In the genomic region with DNA sequence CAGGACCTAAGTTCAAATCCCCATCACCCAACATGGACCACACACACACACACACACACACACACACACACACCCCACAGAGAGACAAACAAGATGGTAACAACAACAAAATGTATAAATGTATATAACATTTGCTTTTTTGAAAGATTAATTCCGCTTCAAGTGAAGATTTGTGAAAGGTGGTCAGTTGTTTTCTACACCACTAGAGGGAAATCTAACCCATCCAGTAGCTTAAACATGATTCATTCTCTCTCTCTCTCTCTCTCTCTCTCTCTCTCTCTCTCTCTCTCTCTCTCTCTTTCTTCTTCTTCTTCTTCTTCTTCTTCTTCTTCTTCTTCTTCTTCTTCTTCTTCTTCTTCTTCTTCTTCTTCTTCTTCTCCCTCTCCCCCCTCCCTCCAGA, we compare ENCODE assay signal across 9 mouse cellular contexts. TPM values are rescaled to one million over a fixed set of nuclear protein-coding genes. Genes with fewer than 3 reads are reported as not detected.
DNase-seq lines count a peak whose midpoint lies in the region; ATAC-seq and TF ChIP-seq lines count a peak whose summit lies in the region.
"Not testable (repeated sequence)": the region's sequence is repeated elsewhere in the genome, so short reads cannot be mapped to it uniquely, and the experiment has no call there.
"Had no signal": no experiment of that assay in that cellular context is flagged by ENCODE, and none has a peak within 500 bp of the region (broad histone marks: within the 10 kb centered on the region; RNA-seq: fewer than 3 reads in every experiment).

No protein-coding gene starts in this region.

- TF ChIP-seq EP300 in lung, postnatal 0 days (IDR thresholded peaks at IDR 0.05) = not testable (repeated sequence)

- 70% methylated on average over 1 of the region's 1 CpGs for WGBS in forebrain, postnatal 0 days
- WGBS in hindbrain, postnatal 0 days = 61% methylated on average over 1 of the region's 1 CpGs
- 60% methylated on average over 1 of the region's 1 CpGs for WGBS in lung, postnatal 0 days

- not testable (repeated sequence) for H3K4me1 ChIP-seq in forebrain, postnatal 0 days (ENCODE audit: insufficient read depth); hindbrain, postnatal 0 days (ENCODE audit: insufficient read depth, low read length)
- H3K4me1 ChIP-seq in lung, postnatal 0 days (ENCODE audit: insufficient read depth, low read depth, low read length) = peaks cover 10% of the 10 kb centered on the region; the same call in 1 of the 2 replicates

- DNase-seq in NIH3T3 (ENCODE audit: low read depth) = peak; percentile 60
- not testable (repeated sequence) for DNase-seq in forebrain, postnatal 0 days; layer of hippocampus, adult 2 months (ENCODE audit: low spot score in 2 of 2)
- peak; percentile 37 for DNase-seq in hindbrain, postnatal 0 days (ENCODE audit: low spot score)
- DNase-seq in lung, postnatal 0 days (ENCODE audit: low spot score) = peak; percentile 29
- DNase-seq in retina, embryonic 14.5 days (ENCODE audit: low spot score) = peak; percentile 38

- H3K27me3 ChIP-seq in forebrain, postnatal 0 days (ENCODE audit: insufficient read depth, low read length); hindbrain, postnatal 0 days (ENCODE audit: insufficient read depth, low read length); lung, postnatal 0 days (replicated peaks; ENCODE audit: insufficient read depth, low read length): not testable (repeated sequence)

- not testable (repeated sequence) for H3K9ac ChIP-seq in forebrain, postnatal 0 days; hindbrain, postnatal 0 days (replicated peaks; ENCODE audit: low read length); lung, postnatal 0 days (replicated peaks; ENCODE audit: low read depth)

- H3K36me3 ChIP-seq in forebrain, postnatal 0 days (ENCODE audit: insufficient read depth); hindbrain, postnatal 0 days (ENCODE audit: insufficient read depth, low read length); lung, postnatal 0 days (ENCODE audit: insufficient read depth, low read length): not testable (repeated sequence)

- not testable (repeated sequence) for H3K4me2 ChIP-seq in forebrain, postnatal 0 days (ENCODE audit: low read depth); hindbrain, postnatal 0 days (ENCODE audit: low read depth, low read length); lung, postnatal 0 days (replicated peaks; ENCODE audit: low read depth, low read length)

- not testable (repeated sequence) for H3K9me3 ChIP-seq in forebrain, postnatal 0 days (ENCODE audit: low read length); hindbrain, postnatal 0 days (ENCODE audit: low read length); lung, postnatal 0 days (ENCODE audit: low read length)

- ATAC-seq in forebrain, postnatal 0 days; hindbrain, postnatal 0 days; lung, postnatal 0 days: not testable (repeated sequence)

- not testable (repeated sequence) for H3K27ac ChIP-seq in forebrain, postnatal 0 days (ENCODE audit: low read depth, low read length); hindbrain, postnatal 0 days; layer of hippocampus, adult 2 months; lung, postnatal 0 days (ENCODE audit: low read length)

- not testable (repeated sequence) for H3K4me3 ChIP-seq in forebrain, postnatal 0 days (ENCODE audit: low read depth, low read length); hindbrain, postnatal 0 days (ENCODE audit: low read length); layer of hippocampus, adult 2 months; lung, postnatal 0 days (ENCODE audit: low read depth, low read length)

- TF ChIP-seq CTCF in forebrain, postnatal 0 days (IDR thresholded peaks at IDR 0.05; ENCODE audit: low read depth) = peak; percentile 56
- TF ChIP-seq CTCF in hindbrain, postnatal 0 days (IDR thresholded peaks at IDR 0.05; ENCODE audit: low read depth) = peak; percentile 66
- TF ChIP-seq CTCF in layer of hippocampus, adult 2 months (conservative IDR thresholded peaks at IDR 0.05) = peak; percentile 62
- peak; percentile 43 for TF ChIP-seq CTCF in lung, postnatal 0 days (IDR thresholded peaks at IDR 0.05)

RNA-seq across cellular contexts. Expression of gene Tmem252, which starts 29.4 kb away (rescaled TPM):
- total RNA-seq in forebrain, postnatal 0 days (2014; rRNA removed) = 0.62 and 1.2 TPM in 2 replicates
- polyA plus RNA-seq in forebrain, postnatal 0 days (2015; fragmentation: Nextera tagmentation; extraction: Ambion mirVana) = 0.83 and 0.98 TPM in 2 replicates
- total RNA-seq in hindbrain, postnatal 0 days (2014; rRNA removed) = 0.42 and 0.72 TPM in 2 replicates
- polyA plus RNA-seq in hindbrain, postnatal 0 days (2015; fragmentation: Nextera tagmentation; extraction: Ambion mirVana) = 1.9 and 2.0 TPM in 2 replicates
- under 1 TPM; 0.20 to 0.33 TPM for total RNA-seq in layer of hippocampus, adult 2 months (2021)
- 4.5 and 6.2 TPM in 2 replicates for polyA plus RNA-seq in lung, postnatal 0 days (2015; fragmentation: Nextera tagmentation; extraction: Ambion mirVana)
- total RNA-seq: hematopoietic stem cell, adult 5-6 weeks had no signal
- polyA plus RNA-seq: activated CD4-positive, CD25-positive, alpha-beta regulatory T cell, adult 4 months; G1E had no signal
